Mouse (Mus musculus) forebrain, postnatal 0 days (tissue): Measurements from ENCODE around the gene Ksr1. TPM values are rescaled to one million over a fixed set of nuclear protein-coding genes. Genes with fewer than 3 reads are reported as not detected.
A peak's percentile ranks its signal among the peaks of the same experiment; 100 is the strongest.

Experiments used
- ATAC-seq: fragments of 200-750 bp; cut with Nextera tagmentation; 2 replicates; pipeline ENCODE4 v1.8.0; 2017; ENCODE audit warnings: mild to moderate bottlenecking, moderate library complexity
- DNase-seq: peaks from one replicate; pipeline ENCODE4 v3.0.0-alpha.2; 2015
- H3K27ac ChIP-seq: fragments of 300-500 bp; sonication (generic); 2 replicates; pipeline ENCODE4 v1.5.1; 2014; ENCODE audit warnings: low read depth, mild to moderate bottlenecking, antibody characterized with exemption, low read length, moderate library complexity, mixed read lengths
- H3K27me3 ChIP-seq: fragments of 300-500 bp; sonication (generic); 2 replicates; pipeline ENCODE4 v1.6.1; 2014; ENCODE audit warnings: mild to moderate bottlenecking, low read length, mixed read lengths; ENCODE audit not compliant: insufficient read depth
- H3K36me3 ChIP-seq: fragments of 300-500 bp; sonication (generic); 2 replicates; pipeline ENCODE4 v1.6.1; 2014; ENCODE audit warnings: mild to moderate bottlenecking, moderate library complexity; ENCODE audit not compliant: insufficient read depth
- H3K4me1 ChIP-seq: fragments of 300-500 bp; sonication (generic); 2 replicates; pipeline ENCODE4 v1.6.1; 2014; ENCODE audit warnings: antibody characterized with exemption; ENCODE audit not compliant: insufficient read depth
- H3K4me2 ChIP-seq: fragments of 300-500 bp; sonication (generic); 2 replicates; pipeline ENCODE4 v1.6.1; 2014; ENCODE audit warnings: low read depth, mild to moderate bottlenecking, moderate library complexity
- H3K4me3 ChIP-seq: fragments of 300-500 bp; sonication (generic); 2 replicates; pipeline ENCODE4 v1.5.1; 2014; ENCODE audit warnings: low read depth, low read length, mixed read lengths
- H3K9ac ChIP-seq: fragments of 300-500 bp; sonication (generic); 2 replicates; pipeline ENCODE4 v1.6.1; 2014; ENCODE audit warnings: mild to moderate bottlenecking
- H3K9me3 ChIP-seq: fragments of 300-500 bp; sonication (generic); 2 replicates; pipeline ENCODE4 v1.6.1; 2016; ENCODE audit warnings: low read length
- CTCF ChIP-seq: sonication (generic); IDR thresholded peaks from 2 replicates; pipeline ENCODE4 v1.5.1; 2016; ENCODE audit warnings: antibody characterized with exemption, control low read depth, low read depth
- WGBS: fragments of 180-500 bp; shearing (Covaris S2); extraction: QIAGEN DNeasy Blood & Tissue Kit; methylation state at CpG from one replicate; pipeline ENCODE4 v1.1.7; 2014; 5-methylcytosine and 5-hydroxymethylcytosine counted together
- polyA plus RNA-seq: library from polyadenylated mRNA; unstranded; fragments of >200 nt; fragmentation: Nextera tagmentation; extraction: Ambion mirVana; gene quantifications from 2 replicates; pipeline ENCODE4 v1.2.1, GENCODE M21; 2015
- total RNA-seq: library from RNA; depleted of rRNA; stranded (reverse); fragments of >200 nt; gene quantifications from 2 replicates; pipeline ENCODE4 v1.2.3, GENCODE M21; 2014

Ksr1 gene
- total and polyA plus RNA-seq, 2 experiments from 2014 or later: 2.7 to 33.2 TPM

- Histone ChIP-seq H3K36me3 (peaks cover 14% of the 10 kb centered on the region), H3K9me3 (no peaks in the 10 kb centered on the region), H3K27ac (no peak overlapping the region), H3K9ac (no peak overlapping the region), H3K27me3 (no peaks in the 10 kb centered on the region), H3K4me3 (no peak overlapping the region), H3K4me1 (no peaks in the 10 kb centered on the region), H3K4me2 (no peak overlapping the region)
- DNase-seq (no peak), ATAC-seq (no peak)
- WGBS: 86% methylated on average over 12 of the region's 12 CpGs
- TF ChIP-seq CTCF: no peak
Observed at GRCm38 (mm10) chr11:79037555-79037954, 108.7 kb downstream of the Ksr1 start.

GRCm38 (mm10) chr11:79036324-79036723 is 109.9 kb downstream of the Ksr1 start:
- Histone ChIP-seq H3K27me3 (no peaks in the 10 kb centered on the region), H3K4me1 (no peaks in the 10 kb centered on the region), H3K27ac (no peak overlapping the region), H3K9me3 (no peaks in the 10 kb centered on the region), H3K36me3 (peaks cover 18% of the 10 kb centered on the region), H3K4me3 (no peak overlapping the region), H3K4me2 (no peak overlapping the region), H3K9ac (no peak overlapping the region)
- no peak for TF ChIP-seq CTCF
- no peak for ATAC-seq
- 51% methylated on average over 13 of the region's 13 CpGs for WGBS
- DNase-seq: no peak

- no peaks in the 10 kb centered on the region for H3K9me3 ChIP-seq
- H3K36me3 ChIP-seq: peaks cover 17% of the 10 kb centered on the region; the same call in 1 of the 2 replicates
- H3K4me3 ChIP-seq: no peak overlapping the region
- H3K4me2 ChIP-seq: no peak overlapping the region
- H3K27me3 ChIP-seq: no peaks in the 10 kb centered on the region
- H3K9ac ChIP-seq: no peak overlapping the region
- peaks cover 3% of the 10 kb centered on the region; the same call in 1 of the 2 replicates for H3K4me1 ChIP-seq
- 92% methylated on average over 11 of the region's 11 CpGs for WGBS
- no peak for TF ChIP-seq CTCF
- DNase-seq (no peak), ATAC-seq (no peak)
- no peak overlapping the region for H3K27ac ChIP-seq
Observed at GRCm38 (mm10) chr11:79033636-79034035, 112.6 kb downstream of the Ksr1 start.

GRCm38 (mm10) chr11:79033021-79033420 is 113.2 kb downstream of the Ksr1 start:
- H3K9ac ChIP-seq: no peak overlapping the region
- ATAC-seq (no peak), DNase-seq (no peak)
- WGBS: 86% methylated on average over 12 of the region's 12 CpGs
- H3K4me3 ChIP-seq: no peak overlapping the region
- H3K4me1 ChIP-seq: peaks cover 3% of the 10 kb centered on the region; the same call in 1 of the 2 replicates
- H3K4me2 ChIP-seq: no peak overlapping the region
- no peak for TF ChIP-seq CTCF
- H3K36me3 ChIP-seq: peaks cover 21% of the 10 kb centered on the region
- H3K27me3 ChIP-seq: no peaks in the 10 kb centered on the region
- H3K9me3 ChIP-seq: no peaks in the 10 kb centered on the region
- no peak overlapping the region for H3K27ac ChIP-seq

GRCm38 (mm10) chr11:79031452-79031746 is 114.8 kb downstream of the Ksr1 start:
- Histone ChIP-seq H3K4me1 (peaks cover 3% of the 10 kb centered on the region; the same call in 1 of the 2 replicates), H3K36me3 (peaks cover 37% of the 10 kb centered on the region), H3K9me3 (no peaks in the 10 kb centered on the region), H3K27ac (no peak overlapping the region), H3K27me3 (no peaks in the 10 kb centered on the region), H3K4me3 (no peak overlapping the region), H3K9ac (no peak overlapping the region), H3K4me2 (no peak overlapping the region)
- ATAC-seq (no peak), DNase-seq (no peak)
- TF ChIP-seq CTCF: no peak
- WGBS: 66% methylated on average over 5 of the region's 5 CpGs

GRCm38 (mm10) chr11:79030570-79031451 is 115.4 kb downstream of the Ksr1 start:
- H3K4me1 ChIP-seq: peaks cover 3% of the 10 kb centered on the region; the same call in 1 of the 2 replicates
- H3K36me3 ChIP-seq: peaks cover 41% of the 10 kb centered on the region
- no peaks in the 10 kb centered on the region for H3K27me3 ChIP-seq
- peak; percentile 90 for DNase-seq
- H3K4me2 ChIP-seq: no peak overlapping the region
- peak overlapping the region; percentile 22; the same call in 1 of the 2 replicates for H3K9ac ChIP-seq
- 53% methylated on average over 19 of the region's 19 CpGs for WGBS
- ATAC-seq: peak; percentile 93
- peak overlapping the region; percentile 62 for H3K27ac ChIP-seq
- no peaks in the 10 kb centered on the region for H3K9me3 ChIP-seq
- peak; percentile 98 for TF ChIP-seq CTCF
- H3K4me3 ChIP-seq: no peak overlapping the region

- 75% methylated on average over 6 of the region's 6 CpGs for WGBS
- TF ChIP-seq CTCF: no peak
- H3K27me3 ChIP-seq: no peaks in the 10 kb centered on the region
- no peaks in the 10 kb centered on the region for H3K4me1 ChIP-seq
- H3K27ac ChIP-seq: no peak overlapping the region
- peaks cover 48% of the 10 kb centered on the region for H3K36me3 ChIP-seq
- H3K9me3 ChIP-seq: no peaks in the 10 kb centered on the region
- DNase-seq (no peak), ATAC-seq (no peak)
- H3K9ac ChIP-seq: no peak overlapping the region
- no peak overlapping the region for H3K4me2 ChIP-seq
- H3K4me3 ChIP-seq: no peak overlapping the region
Observed at GRCm38 (mm10) chr11:79023751-79024150, 122.5 kb downstream of the Ksr1 start.
